Mouse (Mus musculus) CH12.LX (cell line): Measurements from ENCODE around the gene Sptbn4. TPM values are rescaled to one million over a fixed set of nuclear protein-coding genes. Genes with fewer than 3 reads are reported as not detected.

ENCODE experiments used
- DNase-seq: peaks from one replicate; pipeline ENCODE4 v3.0.0-alpha.2; 2013; ENCODE audit errors: extremely low read depth
- H3K27ac ChIP-seq: 2 replicates; pipeline ENCODE4 v1.5.1; 2012; ENCODE audit warnings: low read depth, mild to moderate bottlenecking, control low read depth, moderate library complexity; ENCODE audit not compliant: insufficient read depth
- H3K27me3 ChIP-seq: replicated peaks from 2 replicates; pipeline ENCODE3; 2012; ENCODE audit warnings: inconsistent platforms
- H3K36me3 ChIP-seq, 2 experiments: replicated peaks in 1 of 2; 2 replicates each; pipeline versions ENCODE3 to v1.6.1; 2012; ENCODE audit warnings: inconsistent platforms in 1 of 2, low read length in 1 of 2, mild to moderate bottlenecking in 1 of 2, mixed read lengths in 1 of 2, moderate library complexity in 1 of 2; ENCODE audit not compliant: control insufficient read depth in 1 of 2, insufficient read depth in 1 of 2
- H3K4me1 ChIP-seq, 2 experiments: 2 replicates each; pipeline ENCODE4 v1.6.1; 2012; ENCODE audit warnings: inconsistent platforms in 1 of 2, moderate library complexity in 1 of 2; ENCODE audit not compliant: insufficient read depth in 2 of 2, control insufficient read depth in 1 of 2
- H3K4me2 ChIP-seq: 2 replicates; pipeline ENCODE4 v1.6.1; 2012; ENCODE audit warnings: low read depth, mild to moderate bottlenecking, control low read depth; ENCODE audit not compliant: poor library complexity, insufficient read depth, severe bottlenecking
- H3K4me3 ChIP-seq, 3 experiments: fragments of 150-350 bp in 1 of 3; sonication (generic) in 1 of 3; replicated peaks in 1 of 3; 2 replicates each; pipeline versions ENCODE3 to v1.5.1; 2011 to 2012; ENCODE audit warnings: low read depth in 2 of 3, low read length in 2 of 3, mild to moderate bottlenecking in 2 of 3, moderate library complexity in 2 of 3, control low read depth in 1 of 3, improper control_type of control experiment in 1 of 3, inconsistent platforms in 1 of 3, mixed read lengths in 1 of 3; ENCODE audit not compliant: poor library complexity in 1 of 3
- H3K79me2 ChIP-seq: replicated peaks from 2 replicates; pipeline ENCODE4 v1.6.1; 2012; ENCODE audit warnings: mild to moderate bottlenecking, moderate library complexity; ENCODE audit not compliant: control insufficient read depth, poor library complexity, insufficient read depth, severe bottlenecking; ENCODE audit errors: extremely low read depth
- H3K9ac ChIP-seq: 2 replicates; pipeline ENCODE4 v1.6.1; 2012; ENCODE audit warnings: low read depth, mild to moderate bottlenecking, control low read depth, moderate library complexity; ENCODE audit not compliant: insufficient read depth
- H3K9me3 ChIP-seq: replicated peaks from 2 replicates; pipeline ENCODE3; 2012; ENCODE audit warnings: low read length, inconsistent platforms, mixed read lengths
- BHLHE40 ChIP-seq: IDR thresholded peaks from 2 replicates; pipeline ENCODE4 v1.6.1; 2011; ENCODE audit warnings: mild to moderate bottlenecking, low read depth, low read length, improper control_type of control experiment
- CHD1 ChIP-seq: IDR thresholded peaks from 2 replicates; pipeline ENCODE4 v1.6.1; 2012; ENCODE audit warnings: low read depth, low read length, improper control_type of control experiment, inconsistent platforms
- CHD2 ChIP-seq: IDR thresholded peaks from 2 replicates; pipeline ENCODE4 v1.6.1; 2011; ENCODE audit warnings: low read length, improper control_type of control experiment
- CTCF ChIP-seq, 2 experiments: IDR thresholded peaks in 1 of 2; conservative IDR thresholded peaks in 1 of 2; 2 replicates each; pipeline ENCODE4 v1.5.1; 2011 to 2012; ENCODE audit warnings: low read depth in 2 of 2, low read length in 2 of 2, improper control_type of control experiment in 1 of 2, inconsistent platforms in 1 of 2, mild to moderate bottlenecking in 1 of 2, moderate library complexity in 1 of 2
- E2F4 ChIP-seq: IDR thresholded peaks from 2 replicates; pipeline ENCODE4 v1.6.1; 2011; ENCODE audit warnings: low read depth, low read length, improper control_type of control experiment; ENCODE audit not compliant: insufficient replicate concordance
- HCFC1 ChIP-seq: IDR thresholded peaks from 2 replicates; pipeline ENCODE4 v1.6.1; 2012; ENCODE audit warnings: low read depth, mild to moderate bottlenecking, inconsistent platforms, low read length, improper control_type of control experiment
- IRF4 ChIP-seq: IDR thresholded peaks from 2 replicates; pipeline ENCODE4 v1.6.1; 2014; ENCODE audit warnings: low read depth, mild to moderate bottlenecking, inconsistent platforms, low read length, improper control_type of control experiment
- JUN ChIP-seq: IDR thresholded peaks from 2 replicates; pipeline ENCODE4 v1.6.1; 2011; ENCODE audit warnings: low read depth, mild to moderate bottlenecking, low read length, improper control_type of control experiment, moderate library complexity; ENCODE audit not compliant: insufficient read depth
- MAZ ChIP-seq: IDR thresholded peaks from 2 replicates; pipeline ENCODE4 v1.6.1; 2012; ENCODE audit warnings: low read depth, mild to moderate bottlenecking, inconsistent platforms, low read length, improper control_type of control experiment, moderate library complexity
- MYC ChIP-seq: IDR thresholded peaks from 2 replicates; pipeline ENCODE4 v1.6.1; 2011; ENCODE audit warnings: low read depth, mild to moderate bottlenecking, improper control_type of control experiment, low read length
- NELFE ChIP-seq: IDR thresholded peaks from 2 replicates; pipeline ENCODE4 v1.6.1; 2011; ENCODE audit warnings: low read depth, low read length, improper control_type of control experiment
- NRF1 ChIP-seq: IDR thresholded peaks from 2 replicates; pipeline ENCODE4 v1.6.1; 2014; ENCODE audit warnings: low read depth, mild to moderate bottlenecking, inconsistent platforms, low read length, improper control_type of control experiment, moderate library complexity
- RAD21 ChIP-seq: IDR thresholded peaks from 2 replicates; pipeline ENCODE4 v1.6.1; 2011; ENCODE audit warnings: low read depth, mild to moderate bottlenecking, low read length, improper control_type of control experiment, moderate library complexity
- RCOR1 ChIP-seq: conservative IDR thresholded peaks from 2 replicates; pipeline ENCODE4 v1.6.1; 2012; ENCODE audit warnings: low read depth, mild to moderate bottlenecking, inconsistent platforms, low read length, improper control_type of control experiment
- SMC3 ChIP-seq: IDR thresholded peaks from 2 replicates; pipeline ENCODE4 v1.6.1; 2011; ENCODE audit warnings: low read depth, low read length, improper control_type of control experiment
- TBP ChIP-seq: conservative IDR thresholded peaks from 2 replicates; pipeline ENCODE4 v1.6.1; 2011; ENCODE audit warnings: low read depth, low read length, improper control_type of control experiment
- TCF12 ChIP-seq: IDR thresholded peaks from 2 replicates; pipeline ENCODE4 v1.6.1; 2014; ENCODE audit warnings: low read depth, mild to moderate bottlenecking, inconsistent platforms, low read length, improper control_type of control experiment
- UBTF ChIP-seq: IDR thresholded peaks from 2 replicates; pipeline ENCODE4 v1.6.1; 2012; ENCODE audit warnings: low read depth, mild to moderate bottlenecking, inconsistent platforms, low read length, improper control_type of control experiment, moderate library complexity
- USF2 ChIP-seq: conservative IDR thresholded peaks from 2 replicates; pipeline ENCODE4 v1.6.1; 2011; ENCODE audit warnings: low read depth, low read length, improper control_type of control experiment
- ZC3H11A ChIP-seq: IDR thresholded peaks from 2 replicates; pipeline ENCODE4 v1.6.1; 2012; ENCODE audit warnings: low read depth, mild to moderate bottlenecking, inconsistent platforms, low read length, improper control_type of control experiment
- ZKSCAN1 ChIP-seq: IDR thresholded peaks from 2 replicates; pipeline ENCODE4 v1.6.1; 2012; ENCODE audit warnings: low read depth, inconsistent platforms, low read length, improper control_type of control experiment, borderline replicate concordance
- ZMIZ1 ChIP-seq: IDR thresholded peaks from 2 replicates; pipeline ENCODE4 v1.6.1; 2012; ENCODE audit warnings: low read depth, mild to moderate bottlenecking, inconsistent platforms, low read length, improper control_type of control experiment
- dilution Hi-C: fragments of 300-500 bp; cut with MboI; formaldehyde crosslinking; loops from 2 replicates; pipeline ENCODE4 v1.14.3; 2020; ENCODE audit warnings: low sequenced_read_pairs; ENCODE audit not compliant: extremely low pct_unique_long_range_greater_than_20kb, extremely low pct_ligation_motif_present
- in situ Hi-C: fragments of 300-500 bp; cut with MboI; formaldehyde crosslinking; loops from 3 replicates; pipeline ENCODE4 v1.14.3; 2019; ENCODE audit warnings: low sequenced_read_pairs, low pct_ligation_motif_present, low pct_unique_long_range_greater_than_20kb, mixed read lengths
- polyA plus RNA-seq: library from polyadenylated mRNA; unstranded; fragments of >175 nt; gene quantifications from 2 replicates; pipeline ENCODE4 v1.2.1, GENCODE M21; 2012; ENCODE audit warnings: low read depth; ENCODE audit not compliant: insufficient read length
- total RNA-seq, 2 experiments: library from RNA; depleted of rRNA; stranded (reverse); fragments of 300-350 nt in 1 of 2; fragments of >200 nt in 1 of 2; gene quantifications; 2 replicates each; pipeline ENCODE4 v1.2.3; 2012 to 2014

The Sptbn4 gene
- total and polyA plus RNA-seq, 3 experiments: 0.21 to 0.38 (median 0.24) TPM

DNA sequence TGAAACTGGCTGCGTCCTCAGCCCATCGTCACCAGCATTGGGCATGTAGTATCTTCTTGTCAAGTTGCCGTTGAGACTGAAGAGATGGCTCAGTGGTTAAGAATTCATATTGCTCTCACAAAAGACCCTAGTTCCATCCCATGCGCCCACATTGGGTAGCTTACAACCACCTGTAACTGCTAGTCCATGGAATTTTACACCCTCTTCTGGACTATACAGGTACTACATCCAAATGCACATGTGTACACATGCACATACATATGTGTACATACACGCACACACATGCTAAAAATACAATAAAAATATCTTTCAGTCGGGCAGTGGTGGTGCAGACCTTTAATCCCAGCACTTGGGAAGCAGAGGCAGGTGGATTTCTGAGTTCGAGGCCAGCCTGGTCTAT, 41.0 kb downstream of the Sptbn4 start:
- dilution Hi-C loops: no loop called here
- Histone ChIP-seq H3K4me2 (no peak overlapping the region), H3K4me1 (no peaks in the 10 kb centered on the region), H3K27me3 (peaks cover 13% of the 10 kb centered on the region), H3K4me3 (no peak overlapping the region), H3K9me3 (peaks cover 26% of the 10 kb centered on the region), H3K36me3 (no peaks in the 10 kb centered on the region), H3K79me2 (no peaks in the 10 kb centered on the region)
- in situ Hi-C loops: no loop called here
- TF ChIP-seq JUN (no peak), UBTF (no peak), NRF1 (no peak), CTCF (conservative IDR thresholded peaks at IDR 0.05 in 1 of 2, IDR thresholded peaks at IDR 0.05 in 1 of 2; ENCODE audit: low read depth in 2 of 2, low read length in 2 of 2) (peak in 1 of 2 experiments; percentile 34; a peak in 2 of 4 replicates), HCFC1 (no peak)
- TF ChIP-seq, all 38 proteins: peak for 1
- no peak overlapping the region for H3K9ac ChIP-seq
- no peak overlapping the region for H3K27ac ChIP-seq
- DNase-seq: no peak

DNA sequence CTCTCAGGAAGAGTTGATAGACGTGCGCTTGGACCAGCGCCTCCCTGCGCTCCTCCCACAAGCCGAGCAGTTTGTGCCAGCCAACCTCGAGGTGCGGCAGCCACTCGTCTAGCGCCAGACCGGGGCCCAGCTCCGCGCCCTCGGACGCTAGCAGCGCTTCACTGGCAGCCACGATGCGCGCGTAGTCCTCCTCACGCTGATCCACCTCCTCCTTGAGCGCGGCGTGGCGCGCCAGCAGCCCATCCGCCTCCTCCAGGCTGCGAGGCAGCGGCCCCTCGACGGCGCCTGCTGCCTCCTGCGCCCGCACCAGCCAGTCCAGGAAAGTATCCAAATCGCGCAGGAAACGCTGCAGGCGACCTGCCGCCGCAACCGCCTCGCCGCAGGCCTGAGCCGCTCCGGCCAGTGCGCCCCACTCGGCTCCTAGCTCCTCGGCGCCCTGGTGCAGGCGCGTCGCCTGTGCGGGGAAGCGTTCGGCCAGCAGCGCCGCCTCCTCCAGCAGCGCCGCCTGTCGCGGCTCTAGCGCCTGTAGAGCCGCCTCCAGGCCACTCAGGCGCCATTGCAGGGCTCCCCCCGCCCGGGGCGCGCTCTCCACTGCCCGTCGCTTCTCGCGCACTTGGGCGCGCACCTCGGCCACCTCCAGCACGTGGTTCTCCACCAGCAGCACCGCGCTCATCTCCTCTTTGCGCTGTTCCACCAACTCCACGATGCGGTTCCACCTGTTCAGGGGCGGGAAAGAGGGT, 43.1 kb downstream of the Sptbn4 start:
- DNase-seq: no peak
- TF ChIP-seq TCF12 (no peak), MAZ (no peak), CHD2 (no peak), BHLHE40 (no peak), ZC3H11A (no peak), MYC (no peak), JUN (no peak), ZMIZ1 (no peak), TBP (no peak), RCOR1 (no peak), CHD1 (no peak), NELFE (no peak), RAD21 (no peak), HCFC1 (no peak), IRF4 (no peak), ZKSCAN1 (no peak), USF2 (no peak), E2F4 (no peak), SMC3 (no peak)
- no peak overlapping the region for H3K4me3 ChIP-seq
- dilution Hi-C loops (no loop called here), in situ Hi-C loops (no loop called here)
- H3K4me1 ChIP-seq: no peaks in the 10 kb centered on the region
- no peaks in the 10 kb centered on the region for H3K36me3 ChIP-seq
- peaks cover 26% of the 10 kb centered on the region for H3K9me3 ChIP-seq
- no peak overlapping the region for H3K27ac ChIP-seq
- no peak overlapping the region for H3K4me2 ChIP-seq
- H3K79me2 ChIP-seq: no peaks in the 10 kb centered on the region
- peaks cover 24% of the 10 kb centered on the region for H3K27me3 ChIP-seq
- H3K9ac ChIP-seq: no peak overlapping the region
